Mouse (Mus musculus) gastrocnemius, postnatal 10 days (tissue): ENCODE results near the gene Ptprb. TPM values are rescaled to one million over a fixed set of nuclear protein-coding genes. Genes with fewer than 3 reads are reported as not detected.

ENCODE experiments used
- DNase-seq: peaks from one replicate; pipeline ENCODE4 v3.0.0; 2021; ENCODE audit warnings: mixed read lengths
- total RNA-seq, 2 experiments: library from RNA; stranded (reverse); gene quantifications; 2 replicates each; pipeline ENCODE4 v1.2.3; 2021

The Ptprb gene
- total RNA-seq, 2 experiments from 2014 or later = 36.2 to 42.3 TPM

DNA sequence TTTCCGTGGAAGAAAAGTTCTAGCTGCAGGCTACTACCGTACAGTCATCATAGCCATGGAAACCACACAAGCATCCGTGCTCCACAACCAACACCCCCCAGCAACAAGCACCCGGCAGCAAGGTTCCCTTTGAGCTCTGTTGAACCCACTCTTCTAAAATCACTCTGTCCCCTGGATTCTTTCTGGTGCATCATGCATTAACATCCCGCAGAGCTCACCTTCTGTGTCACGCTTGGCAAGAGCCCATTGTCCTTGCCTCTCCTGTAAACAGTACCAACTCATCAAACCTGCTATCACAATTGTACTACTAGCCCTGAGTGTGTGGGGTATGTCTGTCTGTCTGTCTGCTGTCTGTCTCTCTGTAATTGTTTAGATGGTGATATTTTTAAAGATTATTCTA, 98.8 kb downstream of the Ptprb start:
- DNase-seq = no peak

DNA sequence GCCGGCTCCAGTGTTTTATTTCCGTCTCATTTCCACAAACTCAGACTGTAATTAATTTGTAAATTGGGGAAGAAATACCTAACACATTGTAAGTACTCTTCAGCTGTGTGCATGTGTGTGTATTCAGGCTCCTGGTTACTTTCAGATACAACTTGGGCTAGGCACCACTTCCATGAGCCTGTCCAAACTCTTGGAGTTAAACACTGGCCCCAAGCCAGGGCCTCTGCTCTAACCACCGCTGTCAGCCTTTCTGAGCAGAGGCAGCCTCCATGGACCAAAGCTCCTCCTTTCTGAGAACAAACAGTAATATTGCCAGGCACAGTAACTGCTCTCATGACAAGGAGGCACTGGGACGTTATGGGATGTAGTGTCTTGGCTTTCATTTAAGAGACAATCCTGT, 101.5 kb downstream of the Ptprb start:
- DNase-seq = no peak

DNA sequence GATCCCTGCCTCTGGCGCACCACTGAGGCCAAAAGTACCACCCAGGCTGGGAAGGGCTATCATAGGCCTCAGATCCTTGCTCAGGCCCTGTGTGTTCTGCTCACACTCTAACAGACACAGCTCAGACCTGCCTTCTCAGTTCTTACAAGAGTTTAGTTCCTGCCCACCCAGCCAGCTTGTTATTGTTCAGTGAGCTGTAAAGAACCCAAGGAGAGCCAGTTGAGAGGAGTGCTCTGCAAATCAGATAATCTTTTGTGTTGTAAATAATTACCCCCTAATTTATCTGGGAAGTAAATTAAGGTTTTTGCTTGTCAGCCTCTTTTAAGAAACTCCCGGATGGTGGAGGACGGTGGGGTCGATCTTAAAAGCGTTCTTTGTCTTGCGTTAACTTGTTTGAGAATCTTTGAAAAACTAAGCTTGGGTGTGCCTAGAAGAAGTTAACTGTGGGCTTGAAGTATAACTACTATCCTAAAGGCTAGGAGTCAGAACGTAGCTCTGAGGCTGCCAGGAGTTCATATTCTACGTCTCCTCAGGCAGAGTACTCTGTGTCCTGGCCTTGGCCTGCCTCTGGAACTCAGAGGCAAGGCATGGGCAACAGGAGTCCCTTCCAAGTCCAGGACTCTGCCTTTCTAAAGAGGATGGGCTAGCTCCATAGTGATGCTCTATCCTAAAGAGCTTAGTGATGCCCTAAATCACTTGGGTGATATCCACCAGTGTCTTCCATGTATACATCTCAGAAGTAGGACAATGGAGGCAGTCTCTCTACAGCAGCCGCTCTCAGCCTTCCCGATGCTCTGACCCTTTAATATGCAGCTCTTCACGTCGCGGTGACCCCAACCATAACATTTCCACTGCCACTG, 107.7 kb downstream of the Ptprb start:
- DNase-seq = no peak

DNA sequence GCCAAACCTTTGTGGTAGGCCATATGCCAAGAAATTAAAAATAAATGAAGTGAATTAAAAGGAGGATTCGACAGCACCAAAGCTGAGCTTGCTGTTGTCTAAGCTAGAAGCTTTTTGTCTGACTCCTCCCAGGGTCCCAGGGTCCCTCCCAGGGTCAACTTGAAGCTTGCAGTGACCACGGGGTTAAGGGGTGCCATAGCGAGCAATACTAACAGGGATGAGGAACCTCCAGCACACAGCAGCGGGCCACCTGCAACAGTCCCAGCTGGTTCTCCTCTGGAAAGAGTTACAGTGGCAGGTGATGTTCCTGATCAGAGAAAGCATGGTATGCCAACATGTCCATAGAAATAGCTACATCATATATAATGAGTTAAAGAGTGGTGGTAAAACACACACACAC, 109.1 kb downstream of the Ptprb start:
- DNase-seq = no peak

DNA sequence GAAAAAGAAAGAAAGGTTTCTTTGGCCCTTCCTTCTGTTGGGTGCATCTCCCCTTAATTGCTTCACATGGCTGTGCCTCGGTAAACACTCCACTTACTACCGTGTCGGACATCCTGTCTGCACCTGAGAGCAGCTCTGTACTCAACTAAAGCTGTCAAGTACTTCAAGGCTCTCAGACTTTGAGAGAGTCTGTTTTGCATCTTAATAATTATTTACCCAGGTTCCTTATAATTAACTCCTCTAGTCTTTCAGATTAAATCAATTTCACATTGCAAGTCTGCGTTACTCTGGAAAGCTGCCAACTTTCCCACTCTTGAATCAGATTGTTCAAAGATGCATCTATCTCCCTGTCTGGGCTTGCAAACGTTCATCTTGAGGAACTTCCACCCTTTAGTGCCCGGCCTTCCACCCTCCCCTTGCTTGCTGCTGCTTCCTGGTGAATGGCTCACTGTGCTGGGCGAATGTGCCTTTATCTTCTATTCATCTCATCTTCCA, 111.1 kb downstream of the Ptprb start:
- no peak for DNase-seq

DNA sequence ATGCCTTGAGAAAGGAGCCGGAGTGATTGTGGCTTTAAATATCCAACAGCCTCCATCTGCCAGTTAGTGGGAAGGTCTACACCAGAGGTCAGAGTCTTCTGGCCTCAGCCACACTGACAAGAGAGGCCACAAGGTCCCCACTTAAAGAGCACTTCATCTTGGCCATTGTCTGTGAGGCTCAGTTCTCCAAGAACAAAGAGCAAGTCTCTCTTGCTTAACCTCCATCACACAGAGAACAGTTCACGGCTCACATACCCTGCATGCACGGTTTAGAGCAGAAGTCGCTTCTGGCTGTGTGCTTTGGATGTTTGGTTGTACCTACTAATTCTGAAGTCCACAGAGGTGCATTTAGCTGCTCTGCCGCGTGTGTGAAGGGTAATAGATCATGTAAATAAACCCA, 113.5 kb downstream of the Ptprb start:
- DNase-seq = no peak

DNA sequence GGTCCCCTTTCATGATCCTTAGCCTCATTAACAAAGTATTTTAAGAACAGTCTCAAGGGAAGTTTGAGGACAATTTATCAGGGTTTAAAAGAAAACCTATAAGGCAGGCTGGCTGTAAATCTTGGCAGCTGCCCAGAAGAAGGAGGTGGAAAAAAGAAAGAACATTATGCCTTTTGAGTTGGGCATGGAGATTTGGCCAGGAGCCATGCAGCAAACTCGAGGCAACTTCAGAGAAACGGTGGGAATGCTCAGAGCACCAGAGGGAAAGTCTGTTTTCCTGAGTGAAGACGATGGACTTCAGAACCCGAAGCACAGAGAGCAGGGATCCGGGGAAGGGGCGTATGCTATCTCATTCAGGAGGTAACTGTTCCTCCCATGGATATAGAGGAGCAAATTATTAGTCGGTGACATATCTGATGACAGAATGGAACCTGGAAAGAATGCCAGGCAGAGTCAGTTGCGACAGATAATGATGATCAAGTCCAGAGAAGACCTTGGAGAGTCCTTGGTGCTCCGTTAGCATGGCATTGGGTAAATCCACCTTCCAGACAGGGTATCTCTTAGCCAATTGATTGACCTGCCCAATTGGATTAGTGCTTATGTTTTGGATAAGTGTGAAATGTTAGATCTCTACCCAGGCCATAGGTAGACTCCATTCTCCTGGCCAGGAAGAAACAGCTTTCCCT, 118.6 kb downstream of the Ptprb start:
- no peak for DNase-seq

DNA sequence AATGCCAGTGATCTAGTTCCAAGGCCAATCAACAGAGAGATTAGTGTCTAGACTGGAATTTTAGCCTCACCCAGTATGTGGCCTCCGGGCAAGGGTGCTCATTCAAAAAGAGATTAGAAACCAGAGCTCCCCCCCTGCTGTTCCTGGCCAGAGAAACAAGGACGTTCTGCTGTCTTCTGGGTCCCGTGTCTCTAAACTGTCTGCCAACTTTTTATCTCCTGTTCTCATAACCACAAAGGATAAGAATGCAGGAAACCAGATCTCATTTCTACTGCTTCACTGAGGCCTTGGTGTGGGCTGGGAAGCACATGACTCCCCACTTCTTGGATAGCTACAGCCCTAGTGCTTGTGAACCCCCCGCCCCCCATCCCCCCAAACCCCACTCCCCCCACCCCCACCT, 119.3 kb downstream of the Ptprb start:
- DNase-seq = no peak

DNA sequence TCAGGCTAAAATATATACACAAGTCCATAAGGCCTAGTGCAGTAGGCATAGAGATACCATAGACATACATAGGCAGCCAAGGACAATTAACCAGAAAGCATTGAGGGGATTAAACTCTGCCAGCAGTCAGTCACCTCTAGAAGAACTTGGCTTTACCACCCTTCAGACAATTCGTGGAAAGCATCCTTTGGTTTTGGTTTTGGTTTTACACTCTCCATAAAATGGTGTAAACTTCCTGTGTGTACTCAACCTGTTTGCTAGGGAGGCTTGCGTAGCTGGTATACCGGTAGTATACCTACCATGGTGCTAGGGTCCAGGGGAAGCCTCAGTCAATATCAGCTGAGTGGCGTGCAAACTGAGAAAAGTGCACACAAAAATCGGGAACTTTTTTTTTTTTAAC, 121.0 kb downstream of the Ptprb start:
- no peak for DNase-seq

DNA sequence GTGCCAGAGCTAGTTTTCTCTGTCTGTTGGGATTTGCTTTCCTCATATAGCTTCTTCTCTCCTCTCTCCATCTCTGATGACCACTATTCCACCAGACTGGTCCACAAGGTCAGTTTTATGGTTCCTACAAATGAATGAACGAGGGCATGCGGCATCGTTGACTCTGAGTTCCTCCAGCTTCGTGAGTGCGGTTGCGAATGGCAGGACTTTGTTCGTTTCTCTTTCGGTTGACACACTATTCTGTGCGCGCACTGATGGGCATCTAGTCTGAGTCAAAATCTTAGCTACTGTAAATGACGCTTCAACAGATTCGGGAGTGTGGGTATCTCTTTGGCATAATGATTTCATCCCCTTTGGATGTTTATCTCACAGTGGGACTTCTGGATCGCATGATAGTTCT, 121.6 kb downstream of the Ptprb start:
- DNase-seq = no peak

DNA sequence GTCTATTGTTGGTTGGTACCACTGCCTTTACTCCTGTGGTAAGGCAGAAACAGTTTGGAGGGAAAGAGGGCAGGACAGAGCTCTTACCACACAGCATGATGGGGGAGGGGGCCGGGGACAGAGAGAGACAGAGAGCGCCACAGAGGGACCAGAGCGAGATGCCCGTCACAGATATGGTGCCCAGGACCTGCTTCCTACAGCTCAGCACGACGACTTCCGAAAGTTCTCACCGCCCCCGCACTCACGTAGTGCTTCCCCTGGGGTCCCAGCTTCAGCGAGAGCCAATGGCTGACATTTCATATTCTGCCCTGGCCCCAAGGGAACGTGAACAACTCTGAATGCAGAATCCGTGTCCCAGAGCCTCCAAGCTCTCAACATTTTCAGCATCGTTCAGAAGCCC, 122.2 kb downstream of the Ptprb start:
- DNase-seq = no peak

DNA sequence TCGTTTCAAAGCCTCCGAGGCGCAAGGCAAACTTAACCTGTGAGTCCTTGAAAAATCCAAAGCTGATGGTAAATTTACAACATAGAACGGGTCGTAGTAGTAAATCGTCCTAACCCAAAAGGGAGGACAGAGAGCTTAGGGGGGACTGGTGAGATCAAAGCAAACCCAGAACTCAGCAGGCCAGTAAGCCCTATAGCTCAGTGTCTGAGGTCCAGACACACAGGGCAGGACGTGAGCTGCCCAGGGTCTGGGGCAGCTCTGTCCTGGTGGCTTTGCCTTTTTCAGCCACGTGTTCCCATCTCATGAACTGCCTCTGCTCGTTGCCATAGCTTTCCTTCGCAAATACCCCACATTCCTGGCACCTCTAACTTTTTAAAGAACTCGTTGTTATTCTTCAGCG, 122.7 kb downstream of the Ptprb start:
- no peak for DNase-seq

DNA sequence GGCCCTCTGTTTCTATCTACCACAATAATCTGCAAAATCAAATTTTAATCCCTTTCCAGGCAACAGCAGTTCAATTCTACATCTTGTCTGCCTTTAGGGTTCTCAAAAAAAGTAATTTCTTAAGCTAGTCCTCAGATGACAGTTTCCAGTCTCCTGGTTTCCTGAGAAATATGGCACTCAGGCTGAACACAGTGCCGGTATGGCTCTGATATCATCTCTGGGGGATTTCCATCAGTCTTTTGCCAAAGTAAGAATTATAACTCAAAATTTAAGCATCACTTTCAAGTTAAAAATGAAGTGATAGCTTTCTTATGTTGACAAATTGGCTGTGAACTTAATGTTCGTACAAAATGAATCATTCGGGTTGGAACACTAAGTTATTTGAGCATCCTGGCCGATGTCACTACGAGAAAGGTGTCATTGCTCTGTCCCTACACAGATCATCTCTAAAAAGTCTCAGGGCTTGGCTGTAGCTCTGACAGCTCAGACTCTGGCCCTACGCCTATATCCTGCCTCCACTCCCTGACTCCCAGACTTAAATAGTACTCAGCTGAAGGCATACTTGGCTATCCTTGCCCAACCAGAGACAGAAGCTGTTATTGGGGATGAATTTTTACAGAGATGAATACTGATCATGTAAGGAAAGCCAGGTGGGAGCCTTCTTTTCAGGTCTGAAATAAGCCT, 127.6 kb downstream of the Ptprb start:
- DNase-seq = no peak

DNA sequence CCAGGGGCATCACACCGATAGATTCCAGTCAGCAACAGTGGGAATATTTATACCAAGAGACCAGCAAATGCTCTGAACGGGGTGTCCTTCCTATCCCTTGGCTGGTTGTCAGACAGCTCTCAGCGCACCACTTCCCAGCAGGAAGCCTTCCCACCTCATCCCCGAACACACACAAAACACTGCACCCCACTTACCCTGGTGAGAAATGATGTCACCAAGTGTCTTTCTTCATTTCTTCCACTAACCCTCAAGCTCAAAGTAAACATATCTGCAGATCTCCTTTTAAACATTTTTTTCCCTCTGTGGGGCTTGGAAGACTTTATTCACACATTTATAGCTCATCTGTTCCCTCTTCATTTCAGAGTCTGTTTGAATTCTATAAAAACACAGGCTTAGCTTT, 128.4 kb downstream of the Ptprb start:
- no peak for DNase-seq

DNA sequence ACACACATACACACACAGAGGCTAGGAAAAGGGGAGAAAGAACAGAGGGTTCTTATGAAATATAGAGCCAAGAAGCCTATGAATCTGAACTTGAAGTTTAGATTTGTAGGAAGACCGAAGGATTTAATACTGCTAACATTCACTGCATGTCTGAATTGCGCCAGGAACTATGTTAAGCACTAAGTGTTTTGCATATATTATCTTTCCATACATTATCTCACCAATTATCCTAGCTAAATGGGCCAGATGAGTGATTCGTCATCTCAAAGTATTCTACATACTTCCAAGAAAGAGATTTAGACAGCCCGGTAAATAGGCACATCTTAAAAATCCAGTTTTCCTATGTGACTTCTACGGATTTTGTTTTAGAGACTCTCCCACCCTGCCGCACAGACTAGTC, 129.7 kb downstream of the Ptprb start:
- no peak for DNase-seq

DNA sequence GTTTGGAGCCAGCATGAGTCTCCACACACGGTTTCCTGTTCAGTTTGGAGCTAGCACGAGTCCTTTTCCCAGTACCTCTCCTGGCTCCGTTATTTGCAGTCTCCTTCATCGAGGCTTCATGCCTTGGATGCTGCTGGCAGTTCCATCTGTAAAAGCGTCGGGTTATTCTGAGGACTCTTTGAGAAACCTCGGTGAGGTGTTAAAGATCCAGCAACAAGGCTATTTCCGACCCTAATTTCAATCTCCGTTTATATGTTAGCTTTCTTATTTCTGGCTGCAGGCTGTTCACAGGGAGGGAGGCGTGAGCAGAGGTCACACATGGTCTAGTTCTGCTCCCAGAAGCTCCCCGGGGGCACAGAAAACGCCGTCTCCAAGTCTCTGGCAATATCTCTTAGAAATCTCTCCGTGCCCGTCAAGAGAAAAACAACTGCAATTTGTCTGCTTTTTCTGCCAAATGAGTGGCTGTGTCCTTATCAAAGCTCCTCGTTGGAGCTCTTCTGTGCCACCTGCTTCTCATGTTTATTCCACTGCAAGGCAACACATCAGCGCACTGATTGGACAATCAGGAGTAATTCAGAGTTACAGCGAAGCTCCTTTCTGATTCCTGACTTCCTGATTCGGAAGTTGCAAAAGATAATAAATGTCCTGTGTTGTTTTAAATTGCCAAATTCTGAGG, 132.5 kb downstream of the Ptprb start:
- no peak for DNase-seq

DNA sequence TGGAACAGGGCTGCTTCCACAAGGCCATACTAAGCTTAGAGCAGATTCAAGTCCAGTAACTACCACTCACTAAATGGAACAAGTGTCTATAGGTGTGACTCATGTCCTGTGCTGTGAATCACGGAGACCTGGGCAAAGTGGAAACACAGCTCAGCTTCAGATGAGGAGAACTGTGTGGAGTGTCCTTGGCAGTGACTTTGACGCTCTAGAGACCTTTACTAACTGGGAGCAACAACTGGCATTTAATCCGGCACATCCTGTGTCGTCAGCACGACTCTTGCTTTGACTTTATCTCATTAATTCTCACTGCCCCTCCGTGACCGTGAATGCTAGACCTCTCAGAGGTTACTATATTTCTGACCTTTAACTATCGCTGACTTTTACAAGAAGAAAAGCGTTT, 135.5 kb downstream of the Ptprb start:
- DNase-seq = no peak

DNA sequence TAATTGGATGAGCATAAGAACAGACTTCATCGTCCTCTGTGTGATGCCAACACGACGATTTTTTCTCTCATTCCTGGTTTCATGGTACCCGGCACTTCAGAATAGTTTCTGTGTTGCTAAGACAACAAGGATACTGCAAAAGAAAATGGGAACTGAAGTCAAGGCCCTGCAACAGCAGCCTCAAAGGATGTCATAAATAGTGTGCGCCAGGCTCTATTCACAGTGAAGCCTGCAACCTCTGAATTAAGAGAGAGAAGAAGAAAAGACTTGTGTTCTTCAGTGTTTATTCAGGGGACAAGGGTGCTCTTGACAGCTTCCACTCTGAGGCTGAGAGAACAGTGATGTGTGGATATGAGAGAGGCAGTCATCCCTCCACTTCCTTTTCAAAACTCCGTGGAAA, 140.8 kb downstream of the Ptprb start:
- no peak for DNase-seq

DNA sequence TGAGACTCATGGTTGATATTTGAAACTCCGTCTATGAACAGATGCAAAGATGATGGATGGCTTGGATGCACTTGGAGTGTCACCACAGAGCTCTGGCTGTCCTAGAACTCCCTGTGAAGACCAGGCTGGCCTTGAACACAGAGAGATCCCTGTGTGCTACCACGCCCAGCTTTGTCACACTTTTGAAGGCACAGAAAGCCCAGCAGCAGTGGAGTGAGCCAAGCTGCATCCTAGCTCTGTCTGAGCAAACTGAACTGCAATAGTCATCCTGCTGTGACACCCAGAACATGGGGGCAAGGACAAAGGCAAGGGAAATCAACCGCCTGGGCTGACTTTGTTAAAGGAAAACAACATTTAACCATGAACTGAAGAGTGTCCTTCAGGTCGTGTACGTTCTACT, 141.4 kb downstream of the Ptprb start:
- no peak for DNase-seq

DNA sequence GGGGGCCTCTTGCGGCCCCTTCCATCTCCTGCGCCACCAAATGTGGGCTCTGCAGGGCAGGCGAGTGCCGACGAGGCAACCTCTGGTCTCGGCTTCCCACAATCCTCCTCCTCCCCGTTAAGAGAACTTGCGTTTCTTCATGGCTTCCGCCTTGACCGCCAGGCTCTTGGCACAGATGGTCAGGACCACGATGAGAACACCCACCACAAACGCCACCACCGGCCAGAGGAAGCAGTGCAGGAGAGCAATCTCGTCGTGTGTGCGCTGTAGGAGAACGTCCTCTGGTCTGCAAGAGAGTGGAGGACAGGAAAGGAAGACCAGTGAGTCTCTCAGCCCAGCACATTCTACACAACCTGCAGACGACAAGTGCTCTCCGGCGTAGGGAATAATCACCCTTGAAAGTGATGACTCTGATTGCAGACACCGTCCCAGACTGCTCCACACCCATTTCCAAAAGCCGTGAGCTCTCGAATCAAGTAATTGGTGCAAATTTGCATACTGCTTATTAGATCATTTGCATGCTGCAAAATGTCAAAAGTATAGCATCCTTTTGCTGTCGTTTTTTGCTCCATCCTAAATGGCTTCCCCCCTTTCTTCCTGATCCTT, 142.9 kb downstream of the Ptprb start:
- no peak for DNase-seq

DNA sequence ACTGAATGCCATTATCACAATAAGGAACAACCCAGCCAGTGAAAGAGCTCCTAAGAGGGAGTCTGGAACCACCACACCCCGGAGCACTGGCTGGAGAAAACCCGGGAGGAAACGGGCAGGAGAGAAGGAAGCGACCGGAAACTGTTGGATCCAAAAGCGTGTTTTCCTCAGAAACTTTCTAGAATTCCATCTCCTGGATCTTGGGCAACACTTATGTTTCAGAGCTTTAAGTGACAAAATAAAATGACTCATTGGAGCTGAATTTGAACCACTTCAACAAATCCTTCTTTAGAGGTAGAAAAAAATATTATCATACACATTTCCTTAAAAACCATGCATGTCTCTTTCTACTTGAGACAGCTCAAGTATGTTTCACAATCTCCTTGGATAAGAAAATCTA, 145.7 kb downstream of the Ptprb start:
- DNase-seq = no peak

DNA sequence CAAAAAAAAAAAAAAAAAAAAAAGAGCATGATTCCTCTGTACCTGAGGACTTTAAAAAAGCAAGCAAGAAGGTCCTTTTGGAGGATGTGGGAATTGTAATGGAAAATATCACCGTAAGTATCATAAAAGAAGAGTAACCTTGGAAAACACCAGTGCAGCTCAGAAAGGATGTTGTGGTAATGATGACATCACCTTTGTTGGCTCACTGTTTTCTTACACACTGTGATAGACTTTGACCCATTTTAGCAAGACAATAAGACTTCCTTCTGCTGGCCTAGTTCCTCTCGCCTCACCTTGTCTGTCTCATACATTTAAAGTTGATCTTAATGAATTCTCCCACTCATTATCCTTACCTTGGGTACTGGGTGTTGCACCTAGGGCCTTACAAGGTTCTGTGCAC, 147.2 kb downstream of the Ptprb start:
- DNase-seq = no peak
